Mouse (Mus musculus) megakaryocyte, embryonic 14.5 days (primary cell): ENCODE results near the gene Por. TPM values are rescaled to one million over a fixed set of nuclear protein-coding genes. Genes with fewer than 3 reads are reported as not detected.
A peak's percentile ranks its signal among the peaks of the same experiment; 100 is the strongest.

Experiments
- H3K27me3 ChIP-seq: replicated peaks from 2 replicates; pipeline ENCODE3; 2012; ENCODE audit warnings: inconsistent platforms
- H3K36me3 ChIP-seq: replicated peaks from 2 replicates; pipeline ENCODE3; 2012; ENCODE audit warnings: low read length, inconsistent platforms, mixed read lengths
- H3K4me1 ChIP-seq: 2 replicates; pipeline ENCODE4 v1.6.1; 2012; ENCODE audit warnings: inconsistent platforms
- H3K4me3 ChIP-seq: replicated peaks from 2 replicates; pipeline ENCODE3; 2012; ENCODE audit warnings: moderate library complexity, mild to moderate bottlenecking, inconsistent platforms
- H3K9me3 ChIP-seq: 2 replicates; pipeline ENCODE4 v1.6.1; 2012; ENCODE audit warnings: inconsistent platforms
- FLI1 ChIP-seq: IDR thresholded peaks from 2 replicates; pipeline ENCODE4 v1.6.1; 2012; ENCODE audit warnings: low read length, inconsistent platforms, mixed read lengths
- GATA1 ChIP-seq: IDR thresholded peaks from 3 replicates; pipeline ENCODE4 v1.6.1; 2012; ENCODE audit warnings: mixed read lengths, low read length, inconsistent platforms, borderline replicate concordance
- polyA plus RNA-seq: library from polyadenylated mRNA; stranded (reverse); fragments of >175 nt; gene quantifications from 2 replicates; pipeline ENCODE4 v1.2.3, GENCODE M21; 2012; ENCODE audit warnings: low replicate concordance; ENCODE audit not compliant: insufficient read depth

Gene Por
- polyA plus RNA-seq, 1 experiment = 112 TPM

DNA sequence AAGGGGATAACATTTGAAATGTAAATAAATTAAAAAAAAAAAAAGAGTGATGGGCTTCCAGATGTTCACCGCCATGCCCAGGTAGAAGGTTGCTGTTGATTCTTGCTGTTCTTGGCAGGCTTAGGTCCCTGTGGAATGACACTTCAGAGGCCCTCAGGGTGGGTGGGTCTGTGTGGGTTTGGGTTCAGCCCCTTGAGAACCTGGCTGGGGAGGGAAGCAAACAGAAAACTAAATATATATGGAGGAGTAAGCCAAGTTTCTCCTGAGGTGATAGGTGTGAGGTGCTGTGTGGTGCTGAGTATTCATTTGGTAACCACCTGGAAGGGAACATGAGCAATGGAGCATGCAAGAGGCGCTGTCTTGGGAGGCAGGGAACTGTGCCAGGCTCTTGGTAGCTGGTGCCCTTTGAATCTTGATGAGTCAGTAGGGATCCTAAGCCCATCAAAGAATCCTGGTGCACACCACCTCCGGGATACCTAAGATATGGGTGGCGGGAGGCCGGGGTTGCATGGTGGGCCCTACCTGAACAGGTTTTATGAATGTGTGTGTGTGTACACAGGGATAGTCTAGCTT lies 23.5 kb downstream of the Por start:
- Histone ChIP-seq H3K4me3 (no peak overlapping the region), H3K4me1 (peaks cover 50% of the 10 kb centered on the region), H3K9me3 (no peaks in the 10 kb centered on the region), H3K27me3 (no peaks in the 10 kb centered on the region), H3K36me3 (peaks cover 40% of the 10 kb centered on the region)
- TF ChIP-seq FLI1 (no peak), GATA1 (no peak)

DNA sequence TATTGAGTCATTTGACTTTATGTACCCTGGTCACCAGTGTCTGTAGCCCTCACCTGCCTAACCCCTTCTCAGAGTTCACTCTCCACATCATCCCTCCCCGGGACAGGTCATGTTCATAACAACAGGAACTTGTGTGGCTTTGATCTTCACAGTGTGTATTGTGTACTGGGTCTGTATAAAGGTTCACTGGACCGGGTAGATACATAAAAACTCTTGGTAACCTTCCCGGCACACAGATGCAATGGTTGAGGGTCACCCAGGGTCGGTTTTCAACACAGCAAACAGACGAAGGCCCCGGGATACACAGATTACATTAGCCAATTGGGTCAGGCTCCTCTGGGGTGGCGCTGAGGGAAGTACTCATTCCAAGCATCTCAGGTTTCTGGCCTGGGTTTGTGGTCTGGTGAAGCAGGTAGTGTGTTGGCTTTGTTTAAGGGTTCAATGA lies 25.5 kb downstream of the Por start:
- no peak for TF ChIP-seq FLI1
- no peak for TF ChIP-seq GATA1
- peaks cover 44% of the 10 kb centered on the region for H3K4me1 ChIP-seq
- H3K36me3 ChIP-seq = peaks cover 55% of the 10 kb centered on the region
- no peaks in the 10 kb centered on the region for H3K9me3 ChIP-seq
- H3K4me3 ChIP-seq = no peak overlapping the region
- no peaks in the 10 kb centered on the region for H3K27me3 ChIP-seq

DNA sequence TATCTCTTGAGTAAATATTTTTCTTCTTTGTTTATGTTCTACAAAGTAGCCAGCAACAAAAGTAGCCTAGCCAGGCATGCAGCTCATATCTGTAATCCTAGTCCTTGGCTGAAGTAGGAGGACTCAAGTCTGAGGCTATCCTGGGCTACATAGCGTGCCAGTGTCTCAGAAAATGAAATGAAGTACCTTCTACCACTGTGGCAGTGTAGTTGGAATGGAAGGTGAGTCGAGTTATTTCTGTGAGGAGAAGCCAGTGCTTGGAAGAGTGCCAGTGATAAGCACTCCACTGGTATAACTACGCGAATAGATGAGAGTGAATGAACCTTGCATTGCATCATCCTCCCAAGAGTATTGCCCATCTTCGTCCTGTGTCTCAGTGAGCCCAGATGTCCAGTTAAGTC lies 27.9 kb downstream of the Por start:
- peaks cover 62% of the 10 kb centered on the region for H3K36me3 ChIP-seq
- TF ChIP-seq GATA1 (no peak), FLI1 (no peak)
- H3K27me3 ChIP-seq = no peaks in the 10 kb centered on the region
- H3K4me3 ChIP-seq = no peak overlapping the region
- H3K4me1 ChIP-seq = peaks cover 50% of the 10 kb centered on the region
- H3K9me3 ChIP-seq = no peaks in the 10 kb centered on the region

DNA sequence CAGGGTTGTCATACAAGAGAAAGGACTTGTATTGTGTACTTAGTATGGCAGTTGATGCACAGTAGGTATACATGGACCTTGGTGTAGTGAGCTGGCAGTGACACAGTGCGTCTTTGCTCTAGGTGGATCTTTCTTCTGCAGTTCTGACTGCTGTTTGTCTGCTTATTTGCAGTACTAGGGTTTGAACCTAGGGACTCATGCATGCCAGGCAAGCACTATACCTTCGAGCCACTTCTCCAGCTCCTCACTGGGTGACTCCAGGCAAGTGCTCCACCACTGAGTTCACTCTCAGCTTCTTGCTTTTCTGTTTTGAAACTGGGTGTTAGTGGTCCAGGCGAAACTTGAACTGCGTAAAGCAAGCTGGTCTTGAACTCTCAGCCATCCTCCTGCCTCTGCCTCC lies 31.8 kb downstream of the Por start:
- no peaks in the 10 kb centered on the region for H3K27me3 ChIP-seq
- H3K4me1 ChIP-seq = peaks cover 80% of the 10 kb centered on the region
- TF ChIP-seq GATA1 = no peak
- no peak for TF ChIP-seq FLI1
- peaks cover 66% of the 10 kb centered on the region for H3K36me3 ChIP-seq
- H3K9me3 ChIP-seq = no peaks in the 10 kb centered on the region
- peak overlapping the region; percentile 34 for H3K4me3 ChIP-seq

DNA sequence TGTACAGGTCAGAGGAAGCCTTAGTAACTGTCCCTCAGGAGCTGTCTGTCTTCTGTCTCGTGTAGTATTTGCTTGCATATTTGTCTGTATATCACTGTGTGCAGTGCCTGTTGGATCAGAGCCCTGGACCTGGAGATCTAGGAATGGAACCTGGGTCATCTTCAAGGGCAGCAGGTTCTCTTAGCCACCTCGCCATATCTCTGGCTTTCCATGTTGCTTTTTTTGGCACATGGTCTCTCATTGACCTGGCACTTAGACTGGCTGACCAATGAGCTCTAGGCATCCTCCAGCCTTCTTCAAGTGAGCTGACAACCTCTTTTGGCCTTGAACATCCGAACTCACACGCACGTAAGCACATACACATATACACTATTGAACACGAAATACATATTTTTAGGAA lies 32.4 kb downstream of the Por start:
- Histone ChIP-seq H3K4me1 (peaks cover 83% of the 10 kb centered on the region), H3K36me3 (peaks cover 72% of the 10 kb centered on the region), H3K27me3 (no peaks in the 10 kb centered on the region), H3K4me3 (peak overlapping the region; percentile 74), H3K9me3 (no peaks in the 10 kb centered on the region)
- TF ChIP-seq GATA1 = no peak
- no peak for TF ChIP-seq FLI1

DNA sequence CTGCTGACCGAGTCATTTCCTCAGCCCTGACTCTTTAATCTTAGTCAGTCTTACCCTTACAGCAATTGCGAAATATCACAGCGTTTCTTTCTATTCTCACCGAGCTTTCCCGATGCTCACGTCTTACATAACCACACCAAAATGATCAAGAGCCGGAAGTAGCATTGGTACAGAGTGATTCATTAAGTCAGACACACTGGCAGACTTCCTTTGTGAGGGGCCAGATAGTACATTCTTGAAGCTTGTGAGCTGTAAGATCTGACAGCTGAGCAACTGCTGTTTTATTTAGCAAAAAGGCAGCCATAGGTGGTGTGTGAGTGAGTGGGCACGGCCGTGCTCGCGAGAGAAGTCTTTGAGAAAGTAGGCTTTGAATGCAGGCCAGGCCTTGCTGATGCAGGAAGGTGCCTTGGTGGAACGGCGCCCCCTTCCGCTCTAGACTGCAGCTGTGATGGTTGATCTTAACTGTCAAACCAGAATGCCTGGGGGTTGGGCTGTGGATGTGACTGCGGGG lies 32.9 kb downstream of the Por start:
- H3K4me1 ChIP-seq = peaks cover 83% of the 10 kb centered on the region
- peaks cover 73% of the 10 kb centered on the region for H3K36me3 ChIP-seq
- no peaks in the 10 kb centered on the region for H3K27me3 ChIP-seq
- TF ChIP-seq GATA1 = no peak
- TF ChIP-seq FLI1 = no peak
- H3K4me3 ChIP-seq = peak overlapping the region; percentile 74
- no peaks in the 10 kb centered on the region for H3K9me3 ChIP-seq

DNA sequence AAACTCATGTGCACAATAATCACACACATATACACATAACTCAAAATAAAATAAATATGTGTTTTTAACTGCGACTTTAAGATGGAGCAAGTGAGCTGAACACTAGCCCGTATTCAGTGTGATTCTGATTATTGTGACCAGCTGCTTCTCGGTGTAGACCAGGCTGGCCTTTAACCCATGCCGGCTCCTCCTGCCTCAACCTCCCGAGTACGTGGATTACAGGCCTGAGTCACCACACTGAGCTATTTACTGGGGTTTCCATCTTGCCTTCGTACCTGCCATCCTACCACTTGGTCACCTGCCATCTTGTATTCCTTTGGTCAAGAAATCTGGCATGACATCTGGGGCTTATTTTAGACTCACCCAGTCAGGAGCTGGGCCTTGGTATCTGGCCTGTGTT lies 33.6 kb downstream of the Por start:
- H3K4me1 ChIP-seq = peaks cover 88% of the 10 kb centered on the region
- H3K4me3 ChIP-seq = peak overlapping the region; percentile 74
- H3K36me3 ChIP-seq = peaks cover 74% of the 10 kb centered on the region
- TF ChIP-seq GATA1 (no peak), FLI1 (no peak)
- no peaks in the 10 kb centered on the region for H3K9me3 ChIP-seq
- H3K27me3 ChIP-seq = no peaks in the 10 kb centered on the region

DNA sequence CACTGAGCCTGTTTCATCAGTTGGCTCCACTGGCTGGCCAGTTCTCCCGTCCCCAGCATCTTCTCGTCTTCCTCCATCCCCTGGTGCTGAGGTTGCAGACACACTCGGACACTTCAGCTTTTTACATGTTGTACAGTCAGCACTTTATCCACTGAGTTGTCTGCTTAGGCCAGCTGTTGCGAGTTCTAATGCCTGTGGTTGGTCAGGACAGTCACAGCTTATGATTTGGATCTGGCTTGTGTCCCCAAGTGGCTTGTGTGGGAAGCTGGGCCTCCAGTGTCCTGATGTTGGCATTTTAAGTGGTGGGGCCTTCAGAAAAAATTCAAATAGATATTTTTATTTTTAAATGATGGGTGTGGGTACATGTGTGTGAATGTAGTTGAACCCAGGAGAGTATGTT lies 35.5 kb downstream of the Por start:
- Histone ChIP-seq H3K36me3 (peaks cover 69% of the 10 kb centered on the region), H3K9me3 (peaks cover 5% of the 10 kb centered on the region), H3K4me1 (peaks cover 93% of the 10 kb centered on the region), H3K27me3 (no peaks in the 10 kb centered on the region), H3K4me3 (no peak overlapping the region)
- no peak for TF ChIP-seq GATA1
- no peak for TF ChIP-seq FLI1

DNA sequence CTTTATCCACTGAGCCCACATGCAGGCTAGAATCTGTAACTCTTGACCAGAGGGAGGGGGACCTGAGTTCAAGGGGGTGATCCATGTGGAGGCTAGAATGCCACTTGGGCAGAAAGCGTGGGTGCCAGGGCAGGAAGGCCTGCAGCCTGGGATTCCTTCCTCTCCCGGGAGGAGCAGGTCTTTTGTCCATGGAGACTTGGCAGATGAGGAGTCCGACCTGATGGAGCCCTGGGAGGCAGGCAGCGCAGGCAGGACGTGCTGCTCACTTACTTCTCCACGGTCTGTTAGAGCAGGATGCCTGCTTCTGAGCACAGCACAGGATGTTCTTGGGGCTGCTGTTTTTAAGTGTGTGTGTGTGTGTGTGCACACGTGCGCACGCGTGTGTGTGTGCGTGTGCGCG lies 37.2 kb downstream of the Por start:
- TF ChIP-seq GATA1 (no peak), FLI1 (no peak)
- peaks cover 93% of the 10 kb centered on the region for H3K4me1 ChIP-seq
- peaks cover 62% of the 10 kb centered on the region for H3K36me3 ChIP-seq
- peaks cover 5% of the 10 kb centered on the region for H3K9me3 ChIP-seq
- no peaks in the 10 kb centered on the region for H3K27me3 ChIP-seq
- H3K4me3 ChIP-seq = peak overlapping the region; percentile 74

DNA sequence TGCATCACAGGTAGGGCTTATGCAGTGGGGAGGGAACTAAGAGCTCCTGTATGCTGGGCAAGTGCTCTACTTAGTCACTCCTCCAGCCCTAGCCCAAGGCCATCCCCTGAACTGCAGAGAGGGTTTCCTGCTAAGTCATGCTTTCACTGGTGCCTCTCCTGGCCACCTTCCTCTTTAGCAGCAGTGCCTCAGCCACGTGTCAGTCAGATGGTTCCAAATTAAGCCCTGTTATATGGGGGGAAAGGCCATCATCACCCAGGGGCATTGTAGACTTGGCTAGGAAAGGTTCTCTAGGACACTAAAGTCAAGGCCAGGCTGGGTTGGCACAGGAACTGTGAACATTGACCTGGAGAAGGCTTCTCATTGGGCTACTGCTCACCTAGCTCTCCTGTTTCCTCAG lies 38.0 kb downstream of the Por start:
- Histone ChIP-seq H3K9me3 (peaks cover 5% of the 10 kb centered on the region), H3K4me1 (peaks cover 93% of the 10 kb centered on the region), H3K36me3 (peaks cover 63% of the 10 kb centered on the region)

DNA sequence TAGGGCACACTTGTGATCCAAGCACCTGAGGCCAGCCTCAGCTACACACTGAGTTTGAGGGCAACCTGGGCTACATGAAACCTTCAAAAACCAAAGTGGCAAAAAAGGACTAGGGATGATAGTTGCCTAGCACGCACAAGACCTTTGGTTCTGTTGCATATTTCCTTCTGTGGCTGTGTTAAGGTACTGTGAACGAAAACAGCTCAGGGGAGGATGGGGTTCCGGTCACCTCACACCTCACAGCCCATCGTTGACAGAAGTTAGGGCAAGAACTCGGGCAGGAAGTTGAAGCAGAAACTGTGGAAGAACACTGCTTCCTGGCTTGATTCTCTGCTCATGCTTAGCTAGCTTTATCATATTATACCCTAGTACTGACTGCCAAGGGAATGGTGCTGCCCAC lies 39.9 kb downstream of the Por start:
- Histone ChIP-seq H3K9me3 (peaks cover 5% of the 10 kb centered on the region), H3K4me1 (peaks cover 93% of the 10 kb centered on the region), H3K36me3 (peaks cover 55% of the 10 kb centered on the region)

More for the DNA sequence above, 38.0 kb downstream of the Por start:
- Histone ChIP-seq H3K27me3 (no peaks in the 10 kb centered on the region), H3K4me3 (peak overlapping the region; percentile 68)
- TF ChIP-seq FLI1 (no peak), GATA1 (no peak)

More for the DNA sequence above, 39.9 kb downstream of the Por start:
- Histone ChIP-seq H3K27me3 (peaks cover 2% of the 10 kb centered on the region), H3K4me3 (peak overlapping the region; percentile 15)
- TF ChIP-seq GATA1 (no peak), FLI1 (no peak)
